Comparison of ENCODE assay signal across 15 mouse cellular contexts in genomic region chr3:69054760-69055432, GRCm38 (mm10). TPM values are rescaled to one million over a fixed set of nuclear protein-coding genes. Genes with fewer than 3 reads are reported as not detected.
DNase-seq lines count a peak whose midpoint lies in the region; ATAC-seq and TF ChIP-seq lines count a peak whose summit lies in the region.
"Had no signal": no experiment of that assay in that cellular context is flagged by ENCODE, and none has a peak within 500 bp of the region (broad histone marks: within the 10 kb centered on the region; RNA-seq: fewer than 3 reads in every experiment).

No protein-coding gene starts in this region.

- TF ChIP-seq CTCF in bone marrow, adult 2 months (IDR thresholded peaks at IDR 0.05; ENCODE audit: control insufficient read depth, insufficient read depth, low read length): no peak
- TF ChIP-seq CTCF in spleen, adult 2 months (IDR thresholded peaks at IDR 0.05; ENCODE audit: extremely low read depth, insufficient read depth, insufficient read length, insufficient replicate concordance): no peak

- H3K4me1 ChIP-seq in heart, embryonic 12.5 days (replicated peaks): no peaks in the 10 kb centered on the region
- no peaks in the 10 kb centered on the region; the same call in 1 of the 2 replicates for H3K4me1 ChIP-seq in bone marrow, adult 2 months (ENCODE audit: control insufficient read depth, insufficient read depth, low read length)
- no peaks in the 10 kb centered on the region for H3K4me1 ChIP-seq in intestine, embryonic 16.5 days (ENCODE audit: control insufficient read depth, insufficient read depth, low read length)
- no peaks in the 10 kb centered on the region for H3K4me1 ChIP-seq in spleen, adult 2 months (ENCODE audit: control insufficient read depth, insufficient read depth, insufficient read length)
- H3K4me1 ChIP-seq: limb, embryonic 13.5 days; midbrain, embryonic 15.5 days; neural tube, embryonic 15.5 days had no signal

- H3K36me3 ChIP-seq in heart, embryonic 12.5 days: no peaks in the 10 kb centered on the region
- no peaks in the 10 kb centered on the region for H3K36me3 ChIP-seq in intestine, embryonic 16.5 days (ENCODE audit: control insufficient read depth, insufficient read depth, low read length)
- no peaks in the 10 kb centered on the region for H3K36me3 ChIP-seq in spleen, adult 2 months (ENCODE audit: control insufficient read depth, insufficient read depth, low read length)
- H3K36me3 ChIP-seq: limb, embryonic 13.5 days; midbrain, embryonic 15.5 days; neural tube, embryonic 15.5 days had no signal

- TF ChIP-seq POLR2A in bone marrow, adult 2 months (IDR thresholded peaks at IDR 0.05; ENCODE audit: borderline replicate concordance, control insufficient read depth, low read depth, low read length): no peak
- TF ChIP-seq POLR2A in spleen, adult 2 months (IDR thresholded peaks at IDR 0.05; ENCODE audit: low read depth, low read length): no peak

- peak; percentile 97 for ATAC-seq in heart, embryonic 12.5 days (ENCODE audit: insufficient number of reproducible peaks, low FRiP score)
- peak; percentile 93 for ATAC-seq in intestine, embryonic 16.5 days
- ATAC-seq: forebrain, embryonic 14.5 days; midbrain, embryonic 15.5 days; Patski had no signal

- H3K9me3 ChIP-seq in heart, embryonic 12.5 days (replicated peaks): no peaks in the 10 kb centered on the region
- H3K9me3 ChIP-seq in intestine, embryonic 16.5 days (ENCODE audit: control insufficient read depth, low read length): no peaks in the 10 kb centered on the region
- H3K9me3 ChIP-seq: limb, embryonic 13.5 days; midbrain, embryonic 15.5 days; neural tube, embryonic 15.5 days had no signal

- no peak overlapping the region for H3K4me2 ChIP-seq in heart, embryonic 12.5 days
- H3K4me2 ChIP-seq in intestine, embryonic 16.5 days (ENCODE audit: low read depth, low read length): no peak overlapping the region
- H3K4me2 ChIP-seq: limb, embryonic 13.5 days; midbrain, embryonic 15.5 days; neural tube, embryonic 15.5 days had no signal

- H3K27me3 ChIP-seq in heart, embryonic 12.5 days (replicated peaks): no peaks in the 10 kb centered on the region
- no peaks in the 10 kb centered on the region for H3K27me3 ChIP-seq in intestine, embryonic 16.5 days (replicated peaks; ENCODE audit: control insufficient read depth, insufficient read depth, low read length)
- H3K27me3 ChIP-seq in spleen, adult 2 months (ENCODE audit: control insufficient read depth, insufficient read depth, low read length): no peaks in the 10 kb centered on the region
- H3K27me3 ChIP-seq: limb, embryonic 13.5 days; midbrain, embryonic 15.5 days; neural tube, embryonic 15.5 days; Patski had no signal

- 0 out of 2 replicates have a peak overlapping the region, but pooled peaks have one; percentile 9 for H3K27ac ChIP-seq in heart, embryonic 12.5 days (ENCODE audit: poor library complexity, severe bottlenecking)
- peak overlapping the region; percentile 93 for H3K27ac ChIP-seq in bone marrow, adult 2 months (ENCODE audit: control insufficient read depth, insufficient read depth, low read depth, low read length, poor library complexity)
- H3K27ac ChIP-seq in intestine, embryonic 16.5 days (ENCODE audit: low read length): no peak overlapping the region
- H3K27ac ChIP-seq in spleen, adult 2 months (ENCODE audit: insufficient read depth, low read length): peak overlapping the region; percentile 5; the same call in 1 of the 2 replicates
- H3K27ac ChIP-seq: limb, embryonic 13.5 days; midbrain, embryonic 15.5 days; neural tube, embryonic 15.5 days had no signal

- H3K9ac ChIP-seq in heart, embryonic 12.5 days: no peak overlapping the region
- no peak overlapping the region for H3K9ac ChIP-seq in intestine, embryonic 16.5 days (ENCODE audit: low read depth, low read length)
- H3K9ac ChIP-seq: limb, embryonic 13.5 days; midbrain, embryonic 15.5 days; neural tube, embryonic 15.5 days had no signal

- H3K4me3 ChIP-seq in heart, embryonic 12.5 days: no peak overlapping the region
- H3K4me3 ChIP-seq in bone marrow, adult 2 months (replicated peaks; ENCODE audit: control insufficient read depth, low read depth, low read length): no peak overlapping the region
- H3K4me3 ChIP-seq in intestine, embryonic 16.5 days (ENCODE audit: low read length): no peak overlapping the region
- H3K4me3 ChIP-seq in spleen, adult 2 months (ENCODE audit: extremely low read depth, insufficient read depth, insufficient read length): no peak overlapping the region
- H3K4me3 ChIP-seq: limb, embryonic 13.5 days; midbrain, embryonic 15.5 days; neural tube, embryonic 15.5 days had no signal

- 61% methylated on average over 7 of the region's 7 CpGs for WGBS in heart, embryonic 12.5 days
- WGBS in bone marrow, adult 2 months: 58% methylated on average over 7 of the region's 7 CpGs
- WGBS in intestine, embryonic 16.5 days: 81% methylated on average over 7 of the region's 7 CpGs
- 81% methylated on average over 7 of the region's 7 CpGs for WGBS in spleen, adult 2 months

- no peak for DNase-seq in heart, postnatal 4 days
- no peak for DNase-seq in spleen, adult 2 months (ENCODE audit: low read depth in 1 of 2, low spot score in 2 of 2)
- DNase-seq in adrenal gland, adult 8-10 months: no peak
- DNase-seq in right cerebral cortex, postnatal 4 days: no peak
- DNase-seq in embryo, embryonic 9.5 days (ENCODE audit: extremely low spot score): no peak
- DNase-seq: adrenal gland, postnatal 36 days; layer of hippocampus, adult 9-11 months had no signal

RNA-seq across cellular contexts. Expression of gene Trim59, which starts 10.3 kb away (rescaled TPM):
- polyA plus RNA-seq in heart, embryonic 12.5 days (2016; fragmentation: Nextera tagmentation; extraction: Ambion mirVana): 100 and 105 TPM in 2 replicates
- 10 to 100 TPM; 31.4 to 35.3 TPM for total RNA-seq in heart, postnatal 4 days (2021)
- 56.7 and 73.7 TPM in 2 replicates for polyA plus RNA-seq in bone marrow, adult 2 months (2011; ENCODE audit: insufficient read depth, insufficient read length, low replicate concordance, missing spikeins)
- 55.0 and 56.6 TPM in 2 replicates for polyA plus RNA-seq in intestine, embryonic 16.5 days (2015; fragmentation: Nextera tagmentation; extraction: Ambion mirVana)
- 3.7 and 4.4 TPM in 2 replicates for polyA plus RNA-seq in spleen, adult 2 months (2012; rRNA removed)
- total RNA-seq in adrenal gland, adult 8-10 months (2022): 1 to 10 TPM; 4.4 to 5.8 (median 5.1) TPM

RNA-seq across cellular contexts. Expression of gene Smc4, which starts 50.4 kb away (rescaled TPM):
- polyA plus RNA-seq in heart, embryonic 12.5 days (2016; fragmentation: Nextera tagmentation; extraction: Ambion mirVana): 177 TPM in 2 replicates
- 100 to 1,000 TPM in 1 of 2 experiments, 10 to 100 TPM in 1; 93.9 to 109 TPM for total RNA-seq in heart, postnatal 4 days (2021)
- polyA plus RNA-seq in bone marrow, adult 2 months (2011; ENCODE audit: insufficient read depth, insufficient read length, low replicate concordance, missing spikeins): 179 and 208 TPM in 2 replicates
- polyA plus RNA-seq in intestine, embryonic 16.5 days (2015; fragmentation: Nextera tagmentation; extraction: Ambion mirVana): 104 and 121 TPM in 2 replicates
- polyA plus RNA-seq in spleen, adult 2 months (2012; rRNA removed): 10.8 and 15.6 TPM in 2 replicates
- total RNA-seq in adrenal gland, adult 8-10 months (2022): 10 to 100 TPM; 26.5 to 33.6 (median 29.2) TPM

RNA-seq across cellular contexts. Expression of gene Ift80, which starts 50.5 kb away (rescaled TPM):
- 9.0 and 10.0 TPM in 2 replicates for polyA plus RNA-seq in heart, embryonic 12.5 days (2016; fragmentation: Nextera tagmentation; extraction: Ambion mirVana)
- total RNA-seq in heart, postnatal 4 days (2021): 10 to 100 TPM in 1 of 2 experiments, 1 to 10 TPM in 1; 8.4 to 11.6 TPM
- polyA plus RNA-seq in bone marrow, adult 2 months (2011; ENCODE audit: insufficient read depth, insufficient read length, low replicate concordance, missing spikeins): 16.5 and 17.3 TPM in 2 replicates
- 7.4 and 8.6 TPM in 2 replicates for polyA plus RNA-seq in intestine, embryonic 16.5 days (2015; fragmentation: Nextera tagmentation; extraction: Ambion mirVana)
- polyA plus RNA-seq in spleen, adult 2 months (2012; rRNA removed): 2.6 and 3.1 TPM in 2 replicates
- total RNA-seq in adrenal gland, adult 8-10 months (2022): 10 to 100 TPM; 22.7 to 40.6 (median 30.2) TPM

Comparison
In these comparisons a context has a peak if more than half of its experiments do, and no peak if none do; other contexts are left out.
1. RNA of gene Trim59, which starts 10.3 kb away (polyA plus RNA-seq): 100 to 105 TPM in heart, embryonic 12.5 days, 56.7 to 73.7 TPM in bone marrow, adult 2 months and 55.0 to 56.6 TPM in intestine, embryonic 16.5 days; 3.7 to 4.4 TPM in spleen, adult 2 months; every median in the first group is over 10 times any median in the second.